ENCODE assay signal across 9 mouse cellular contexts in genomic region chr15:79436481-79436921, GRCm38 (mm10). TPM values are rescaled to one million over a fixed set of nuclear protein-coding genes. Genes with fewer than 3 reads are reported as not detected.
A peak's percentile ranks its signal among the peaks of the same experiment; 100 is the strongest.
DNase-seq lines count a peak whose midpoint lies in the region; ATAC-seq and TF ChIP-seq lines count a peak whose summit lies in the region.
"Had no signal": no experiment of that assay in that cellular context is flagged by ENCODE, and none has a peak within 500 bp of the region (broad histone marks: within the 10 kb centered on the region; RNA-seq: fewer than 3 reads in every experiment).

No protein-coding gene starts in this region.

- no peaks in the 10 kb centered on the region for H3K9me3 ChIP-seq in liver, embryonic 11.5 days (ENCODE audit: control insufficient read depth, low read length)
- H3K9me3 ChIP-seq in heart, postnatal 0 days (replicated peaks; ENCODE audit: control insufficient read depth, low read length) = no peaks in the 10 kb centered on the region
- H3K9me3 ChIP-seq: liver, embryonic 13.5 days had no signal

- no peak for TF ChIP-seq POLR2A in liver, adult 2 months (IDR thresholded peaks at IDR 0.05; ENCODE audit: extremely low read depth, insufficient read depth, low read length)
- no peak for TF ChIP-seq POLR2A in cerebellum, adult 2 months (IDR thresholded peaks at IDR 0.05; ENCODE audit: borderline replicate concordance, insufficient read depth, low read length)

- no peak for TF ChIP-seq CTCF in liver, adult 2 months (IDR thresholded peaks at IDR 0.05; ENCODE audit: low read depth, low read length)
- TF ChIP-seq CTCF in cerebellum, adult 2 months (IDR thresholded peaks at IDR 0.05; ENCODE audit: borderline replicate concordance, insufficient read depth, low read depth, low read length) = no peak
- TF ChIP-seq CTCF in heart, postnatal 0 days (IDR thresholded peaks at IDR 0.05; ENCODE audit: low read depth) = no peak

- intact Hi-C loops in left cerebral cortex, postnatal 4 days (cut with DNase I) = no loop called here

- WGBS in liver, adult 2 months = 77% methylated on average over 7 of the region's 7 CpGs
- WGBS in liver, embryonic 11.5 days = 58% methylated on average over 7 of the region's 7 CpGs
- WGBS in cerebellum, adult 2 months = 5% methylated on average over 7 of the region's 7 CpGs
- WGBS in heart, postnatal 0 days = 32% methylated on average over 7 of the region's 7 CpGs

- H3K4me3 ChIP-seq in liver, adult 2 months (ENCODE audit: insufficient read depth, low read depth, low read length) = no peak overlapping the region
- no peak overlapping the region for H3K4me3 ChIP-seq in liver, embryonic 11.5 days (ENCODE audit: low read depth, low read length)
- H3K4me3 ChIP-seq in cerebellum, adult 2 months (replicated peaks; ENCODE audit: insufficient read depth, low read depth, low read length) = no peak overlapping the region
- H3K4me3 ChIP-seq in heart, postnatal 0 days (ENCODE audit: low read depth, low read length) = no peak overlapping the region
- H3K4me3 ChIP-seq: liver, embryonic 13.5 days had no signal

- H3K27me3 ChIP-seq in liver, adult 2 months (ENCODE audit: control insufficient read depth, insufficient read depth, low read length) = no peaks in the 10 kb centered on the region
- no peaks in the 10 kb centered on the region for H3K27me3 ChIP-seq in liver, embryonic 11.5 days (replicated peaks; ENCODE audit: control insufficient read depth, insufficient read depth, low read length)
- no peaks in the 10 kb centered on the region for H3K27me3 ChIP-seq in cerebellum, adult 2 months (ENCODE audit: control insufficient read depth, insufficient read depth, low read length)
- no peaks in the 10 kb centered on the region for H3K27me3 ChIP-seq in heart, postnatal 0 days (ENCODE audit: control insufficient read depth, insufficient read depth, low read length)

- peak overlapping the region; percentile 8; the same call in 1 of the 2 replicates for H3K9ac ChIP-seq in liver, adult 2 months (ENCODE audit: low read depth, low read length)
- no peak overlapping the region for H3K9ac ChIP-seq in liver, embryonic 11.5 days (ENCODE audit: low read depth, low read length)
- H3K9ac ChIP-seq in heart, postnatal 0 days (replicated peaks; ENCODE audit: low read depth, low read length) = no peak overlapping the region; the same call in 1 of the 2 replicates
- H3K9ac ChIP-seq: liver, embryonic 13.5 days had no signal

- no peaks in the 10 kb centered on the region for H3K36me3 ChIP-seq in liver, adult 2 months (ENCODE audit: control insufficient read depth, insufficient read depth, low read length)
- peaks cover 17% of the 10 kb centered on the region for H3K36me3 ChIP-seq in liver, embryonic 11.5 days (ENCODE audit: control insufficient read depth, insufficient read depth, low read length)
- H3K36me3 ChIP-seq in heart, postnatal 0 days (replicated peaks; ENCODE audit: control insufficient read depth, insufficient read depth, low read length) = peaks cover 26% of the 10 kb centered on the region

- peak overlapping the region; percentile 32 for H3K27ac ChIP-seq in liver, adult 2 months (replicated peaks; ENCODE audit: insufficient read depth, low read depth, low read length)
- no peak overlapping the region for H3K27ac ChIP-seq in liver, embryonic 11.5 days (ENCODE audit: low read depth, low read length)
- no peak overlapping the region for H3K27ac ChIP-seq in cerebellum, adult 2 months (ENCODE audit: insufficient read depth, low read length)
- H3K27ac ChIP-seq in heart, postnatal 0 days (ENCODE audit: low read depth) = peak overlapping the region; percentile 65

- H3K4me2 ChIP-seq in liver, embryonic 11.5 days = no peak overlapping the region
- no peak overlapping the region; the same call in 1 of the 2 replicates for H3K4me2 ChIP-seq in heart, postnatal 0 days (ENCODE audit: low read depth, low read length)
- H3K4me2 ChIP-seq: liver, embryonic 13.5 days had no signal

- 0 out of 2 replicates have a peak, but pooled peaks have one; percentile 36 for TF ChIP-seq EP300 in heart, postnatal 0 days (IDR thresholded peaks at IDR 0.05; ENCODE audit: low read depth)

- peaks cover 22% of the 10 kb centered on the region for H3K4me1 ChIP-seq in liver, adult 2 months (ENCODE audit: control insufficient read depth, insufficient read depth, low read length)
- H3K4me1 ChIP-seq in liver, embryonic 11.5 days (replicated peaks; ENCODE audit: control insufficient read depth, insufficient read depth, low read length) = peaks cover 64% of the 10 kb centered on the region
- H3K4me1 ChIP-seq in cerebellum, adult 2 months (ENCODE audit: control insufficient read depth, insufficient read depth, low read length) = peaks cover 63% of the 10 kb centered on the region
- peaks cover 82% of the 10 kb centered on the region for H3K4me1 ChIP-seq in heart, postnatal 0 days (ENCODE audit: control insufficient read depth, insufficient read depth)

- peak; percentile 37 for DNase-seq in liver, adult 2 months (ENCODE audit: extremely low read depth, low read depth, low spot score)
- no peak for DNase-seq in liver, embryonic 11.5 days (ENCODE audit: low spot score)
- peak; percentile 72 to 80 for DNase-seq in cerebellum, adult 2 months
- DNase-seq in heart, postnatal 0 days (ENCODE audit: low spot score) = no peak
- DNase-seq in lung, postnatal 10 days = peak; percentile 54
- DNase-seq in left cerebral cortex, postnatal 4 days = no peak
- DNase-seq in adipocyte (ENCODE audit: low spot score) = no peak
- DNase-seq: liver, embryonic 13.5 days had no signal

- no peaks in the 10 kb centered on the region; the same call in 1 of the 2 replicates for H3K79me2 ChIP-seq in liver, adult 2 months (ENCODE audit: control insufficient read depth, insufficient read depth, low read length)

- no peak for ATAC-seq in liver, embryonic 11.5 days (replicated peaks; ENCODE audit: low FRiP score)
- no peak for ATAC-seq in heart, postnatal 0 days (ENCODE audit: insufficient read depth, low read depth)
- ATAC-seq in frontal cortex, adult (ENCODE audit: low TSS enrichment) = no peak

RNA-seq across cellular contexts. Expression of gene Csnk1e, which starts 18.9 kb away (rescaled TPM):
- total RNA-seq in liver, adult 2 months (2014; rRNA removed) = 4.3 and 6.8 TPM in 2 replicates
- 4.7 and 6.6 TPM in 2 replicates for polyA plus RNA-seq in liver, adult 2 months (2012; rRNA removed)
- polyA plus RNA-seq in liver, embryonic 11.5 days (2014; fragmentation: Nextera tagmentation; extraction: Ambion mirVana) = 39.2 and 42.5 TPM in 2 replicates
- polyA plus RNA-seq in cerebellum, adult 2 months (2012; rRNA removed) = 110 and 122 TPM in 2 replicates
- total RNA-seq in heart, postnatal 0 days (2014; rRNA removed; ENCODE audit: low replicate concordance) = 167 and 193 TPM in 2 replicates
- polyA plus RNA-seq in heart, postnatal 0 days (2015; fragmentation: Nextera tagmentation; extraction: Ambion mirVana) = 55.5 and 61.5 TPM in 2 replicates
- 100 to 1,000 TPM; 285 to 296 TPM for total RNA-seq in left cerebral cortex, postnatal 4 days (2021)

RNA-seq across cellular contexts. Expression of gene Tmem184b, which starts 33.1 kb away (rescaled TPM):
- total RNA-seq in liver, adult 2 months (2014; rRNA removed) = 6.0 and 10.1 TPM in 2 replicates
- polyA plus RNA-seq in liver, adult 2 months (2012; rRNA removed) = 46.8 and 48.7 TPM in 2 replicates
- polyA plus RNA-seq in liver, embryonic 11.5 days (2014; fragmentation: Nextera tagmentation; extraction: Ambion mirVana) = 36.4 and 38.8 TPM in 2 replicates
- 88.5 and 95.4 TPM in 2 replicates for polyA plus RNA-seq in cerebellum, adult 2 months (2012; rRNA removed)
- total RNA-seq in heart, postnatal 0 days (2014; rRNA removed; ENCODE audit: low replicate concordance) = 70.6 and 111 TPM in 2 replicates
- 31.8 and 32.7 TPM in 2 replicates for polyA plus RNA-seq in heart, postnatal 0 days (2015; fragmentation: Nextera tagmentation; extraction: Ambion mirVana)
- 10 to 100 TPM; 49.6 to 53.4 TPM for total RNA-seq in left cerebral cortex, postnatal 4 days (2021)

Comparison
In these comparisons a context has a peak if more than half of its experiments do, and no peak if none do; other contexts are left out.
1. DNase-seq: peak in liver, adult 2 months (single experiment), cerebellum, adult 2 months (2 of 2) and lung, postnatal 10 days (single experiment); none in liver, embryonic 11.5 days (single experiment), heart, postnatal 0 days (single experiment), left cerebral cortex, postnatal 4 days (single experiment) and adipocyte (single experiment).
2. H3K27ac ChIP-seq: peak in liver, adult 2 months (single experiment) and heart, postnatal 0 days (single experiment); none in liver, embryonic 11.5 days (single experiment) and cerebellum, adult 2 months (single experiment).